Mouse (Mus musculus) hindbrain, embryonic 14.5 days (tissue): ENCODE measurements around the gene Xpnpep3. TPM values are rescaled to one million over a fixed set of nuclear protein-coding genes. Genes with fewer than 3 reads are reported as not detected.
"Not testable (repeated sequence)": the region's sequence is repeated elsewhere in the genome, so short reads cannot be mapped to it uniquely, and the experiment has no call there.

Source experiments
- ATAC-seq: fragments of 200-750 bp; cut with Nextera tagmentation; 2 replicates; pipeline ENCODE4 v1.8.0; 2017; ENCODE audit warnings: moderate number of reproducible peaks, mild to moderate bottlenecking, moderate TSS enrichment, moderate library complexity; ENCODE audit not compliant: low FRiP score
- DNase-seq: peaks from one replicate; pipeline ENCODE4 v3.0.0-alpha.2; 2015; ENCODE audit warnings: low spot score
- H3K27ac ChIP-seq: fragments of 300-500 bp; sonication (generic); 2 replicates; pipeline ENCODE4 v1.5.1; 2014; ENCODE audit warnings: mild to moderate bottlenecking, moderate library complexity
- H3K27me3 ChIP-seq: fragments of 300-500 bp; sonication (generic); 2 replicates; pipeline ENCODE4 v1.6.1; 2014; ENCODE audit warnings: mild to moderate bottlenecking, low read length, mixed read lengths; ENCODE audit not compliant: control insufficient read depth, insufficient read depth
- H3K36me3 ChIP-seq: fragments of 300-500 bp; sonication (generic); replicated peaks from 2 replicates; pipeline ENCODE4 v1.6.1; 2014; ENCODE audit not compliant: control insufficient read depth, insufficient read depth
- H3K4me1 ChIP-seq: fragments of 300-500 bp; sonication (generic); replicated peaks from 2 replicates; pipeline ENCODE4 v1.6.1; 2014; ENCODE audit warnings: antibody characterized with exemption, low read length, mixed read lengths; ENCODE audit not compliant: control insufficient read depth, insufficient read depth
- H3K4me2 ChIP-seq: fragments of 300-500 bp; sonication (generic); replicated peaks from 2 replicates; pipeline ENCODE4 v1.6.1; 2014; ENCODE audit warnings: mild to moderate bottlenecking, moderate library complexity
- H3K4me3 ChIP-seq: fragments of 300-500 bp; sonication (generic); replicated peaks from 2 replicates; pipeline ENCODE4 v1.5.1; 2014; ENCODE audit warnings: mild to moderate bottlenecking, low read length
- H3K9ac ChIP-seq: fragments of 300-500 bp; sonication (generic); 2 replicates; pipeline ENCODE4 v1.6.1; 2014
- H3K9me3 ChIP-seq: fragments of 300-500 bp; sonication (generic); 2 replicates; pipeline ENCODE4 v1.6.1; 2016; ENCODE audit warnings: low read length; ENCODE audit not compliant: control insufficient read depth
- WGBS: fragments of 180-500 bp; shearing (Covaris S2); extraction: QIAGEN DNeasy Blood & Tissue Kit; methylation state at CpG from one replicate; pipeline ENCODE4 v1.1.7; 2014; 5-methylcytosine and 5-hydroxymethylcytosine counted together
- polyA plus RNA-seq: library from polyadenylated mRNA; unstranded; fragments of >200 nt; fragmentation: Nextera tagmentation; extraction: Ambion mirVana; gene quantifications from 2 replicates; pipeline ENCODE4 v1.2.1, GENCODE M21; 2014

The Xpnpep3 gene
- polyA plus RNA-seq, 1 experiment from 2014 or later = 5.3 TPM

DNA sequence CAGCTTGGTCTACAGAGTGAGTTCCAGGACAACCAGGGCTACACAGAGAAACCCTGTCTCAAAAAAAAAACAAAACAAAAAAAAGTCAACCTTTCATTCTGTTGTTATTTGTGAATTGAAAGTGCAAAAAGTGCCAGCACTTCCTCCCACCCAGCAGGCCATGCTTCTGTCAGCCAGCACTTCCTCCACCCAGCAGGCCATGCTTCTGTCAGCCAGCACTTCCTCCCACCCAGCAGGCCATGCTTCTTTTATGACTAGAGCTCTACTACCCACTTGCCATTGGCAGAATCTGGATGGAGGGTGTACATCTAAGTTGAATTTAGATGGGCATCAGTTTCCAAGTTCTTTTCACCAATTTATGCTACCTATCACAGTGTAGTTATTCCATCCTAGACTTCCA is 6.9 kb upstream of the Xpnpep3 start:
- ATAC-seq = no peak
- Histone ChIP-seq H3K4me3 (no peak overlapping the region), H3K9ac (no peak overlapping the region), H3K4me2 (no peak overlapping the region), H3K27me3 (no peaks in the 10 kb centered on the region), H3K27ac (no peak overlapping the region), H3K9me3 (no peaks in the 10 kb centered on the region), H3K4me1 (peaks cover 6% of the 10 kb centered on the region; the same call in 1 of the 2 replicates), H3K36me3 (peaks cover 39% of the 10 kb centered on the region)
- DNase-seq = no peak

DNA sequence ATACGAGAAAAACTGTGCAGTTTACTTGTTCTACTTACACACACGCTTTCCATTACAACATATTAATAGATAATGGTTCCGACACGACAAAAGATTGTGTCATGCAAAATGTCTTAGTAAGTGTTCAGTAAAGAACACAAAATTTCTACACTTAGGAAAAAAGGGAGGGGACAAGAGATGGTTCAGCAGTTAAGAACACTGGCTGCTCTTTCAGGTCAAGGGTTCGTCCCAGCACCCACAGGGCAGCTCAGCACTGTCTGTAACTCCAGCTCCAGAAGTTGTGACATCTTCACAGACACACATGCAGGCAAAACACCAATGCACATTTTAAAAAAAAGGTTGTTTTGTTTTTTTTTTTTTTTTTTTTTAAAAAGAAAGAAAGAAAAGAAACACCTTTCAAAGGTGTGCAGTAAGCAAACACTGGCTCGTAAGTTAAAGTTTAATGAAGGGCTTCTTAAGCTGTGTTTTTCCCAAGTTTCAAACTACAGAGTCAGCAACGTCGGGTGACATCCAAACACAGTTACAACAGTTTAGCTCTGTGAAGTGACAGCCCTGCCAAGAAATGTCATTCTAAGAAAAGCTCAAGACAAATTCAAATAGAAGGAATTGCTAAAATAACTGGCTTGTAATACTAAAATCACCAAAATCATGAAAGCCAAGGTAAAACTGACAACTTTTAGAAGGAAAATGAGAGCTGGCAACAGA is 5.6 kb upstream of the Xpnpep3 start:
- Histone ChIP-seq H3K4me3 (no peak overlapping the region), H3K36me3 (peaks cover 26% of the 10 kb centered on the region), H3K27me3 (no peaks in the 10 kb centered on the region), H3K4me1 (peaks cover 13% of the 10 kb centered on the region), H3K9ac (no peak overlapping the region), H3K4me2 (no peak overlapping the region), H3K27ac (no peak overlapping the region), H3K9me3 (no peaks in the 10 kb centered on the region)
- no peak for ATAC-seq
- no peak for DNase-seq
- WGBS = 92% methylated on average over 8 of the region's 8 CpGs

DNA sequence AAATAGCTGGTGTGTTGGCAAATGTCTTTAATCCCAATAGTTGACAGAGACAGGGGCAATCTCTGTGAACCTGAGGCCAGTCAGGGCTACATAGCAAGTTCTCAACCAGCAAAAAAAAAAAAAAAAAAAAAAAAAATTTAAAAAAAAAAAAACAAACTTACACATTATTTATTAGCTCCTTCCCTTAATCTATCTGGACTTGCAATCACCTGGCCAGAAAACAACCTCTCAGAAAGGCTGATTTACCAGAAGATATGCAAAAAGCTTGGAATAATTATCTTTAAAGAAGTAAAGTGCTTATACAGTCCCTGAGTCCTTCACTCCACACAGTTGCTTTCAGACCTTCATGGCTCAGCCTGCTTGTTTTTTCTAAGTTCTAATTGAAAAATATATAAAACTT is 1.7 kb upstream of the Xpnpep3 start:
- Histone ChIP-seq H3K27ac (no peak overlapping the region), H3K36me3 (no peaks in the 10 kb centered on the region; the same call in 1 of the 2 replicates), H3K4me2 (peak overlapping the region; percentile 83), H3K4me1 (peaks cover 21% of the 10 kb centered on the region), H3K27me3 (no peaks in the 10 kb centered on the region), H3K4me3 (peak overlapping the region; percentile 73), H3K9ac (peak overlapping the region; percentile 96), H3K9me3 (no peaks in the 10 kb centered on the region)
- ATAC-seq (no peak), DNase-seq (no peak)

DNA sequence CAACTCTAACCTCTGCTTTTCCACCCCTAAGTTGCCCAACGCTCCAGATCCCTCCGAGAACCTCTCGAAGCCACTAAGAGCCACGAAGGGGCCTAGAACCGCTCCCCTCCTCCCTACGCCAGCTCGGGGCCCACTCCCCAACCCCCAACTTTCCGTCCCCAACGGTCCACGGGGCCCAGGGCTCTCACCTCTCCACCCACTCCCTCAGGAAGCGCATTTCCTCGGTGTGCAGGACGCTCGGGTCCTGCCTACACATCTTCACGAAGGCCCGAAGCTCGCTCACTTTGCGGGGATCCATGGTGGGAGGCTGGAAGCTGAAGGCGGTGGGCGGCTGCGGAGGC is 671 bp upstream of the Xpnpep3 start:
- WGBS = under 1% methylated on average over 21 of the region's 21 CpGs
- Histone ChIP-seq H3K27ac (peak overlapping the region; percentile 99), H3K36me3 (no peaks in the 10 kb centered on the region; the same call in 1 of the 2 replicates), H3K27me3 (no peaks in the 10 kb centered on the region), H3K9ac (peak overlapping the region; percentile 96), H3K9me3 (no peaks in the 10 kb centered on the region), H3K4me3 (peak overlapping the region; percentile 73), H3K4me2 (peak overlapping the region; percentile 83), H3K4me1 (peaks cover 21% of the 10 kb centered on the region)
- ATAC-seq = no peak; the same call in 1 of the 2 replicates
- DNase-seq = no peak

DNA sequence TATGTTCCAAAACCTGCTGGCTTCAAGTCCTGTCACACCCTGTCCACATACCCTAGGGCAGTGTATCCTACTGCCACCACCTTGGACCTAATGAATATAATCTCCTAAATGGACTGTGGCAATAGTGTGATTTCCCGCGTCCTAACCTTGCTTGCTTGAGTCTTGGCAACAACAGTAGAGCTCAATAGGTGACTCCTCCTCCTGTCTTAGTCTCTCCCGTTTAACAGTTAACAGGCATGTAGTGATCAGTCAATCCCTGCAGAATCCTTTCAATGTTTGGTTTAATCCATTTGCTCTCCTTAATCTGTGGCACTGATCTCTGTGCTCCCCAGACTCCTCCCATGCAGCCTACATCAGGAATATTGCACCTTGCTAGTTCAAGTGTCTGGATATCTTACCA is 5.1 kb downstream of the Xpnpep3 start:
- H3K9me3 ChIP-seq = no peaks in the 10 kb centered on the region
- no peaks in the 10 kb centered on the region for H3K27me3 ChIP-seq
- H3K4me3 ChIP-seq = no peak overlapping the region
- no peak for DNase-seq
- H3K4me1 ChIP-seq = peaks cover 8% of the 10 kb centered on the region
- H3K27ac ChIP-seq = no peak overlapping the region
- 87% methylated on average over 3 of the region's 3 CpGs for WGBS
- no peaks in the 10 kb centered on the region; the same call in 1 of the 2 replicates for H3K36me3 ChIP-seq
- no peak overlapping the region for H3K9ac ChIP-seq
- no peak overlapping the region for H3K4me2 ChIP-seq
- ATAC-seq = no peak

DNA sequence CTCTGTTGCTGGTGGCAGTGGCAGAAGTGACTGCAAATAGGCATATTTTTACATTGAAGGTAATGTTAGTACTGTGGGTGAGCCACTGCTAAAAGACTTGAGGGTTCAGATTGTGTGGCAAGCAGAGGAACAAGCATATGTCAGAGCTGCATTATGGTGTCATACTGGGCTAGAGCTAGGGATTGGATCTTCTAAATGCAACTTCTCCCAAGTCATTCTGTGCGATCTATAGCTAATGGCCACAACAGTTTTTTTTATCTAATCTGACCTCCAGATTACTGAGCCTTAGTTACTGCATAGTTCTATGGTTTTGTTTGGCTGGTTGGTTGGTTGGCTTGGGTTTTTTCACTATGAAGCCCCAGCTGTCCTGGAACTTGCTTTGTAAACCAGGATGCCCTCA is 8.3 kb downstream of the Xpnpep3 start, which contains the start of gene Dnajb7:
Dnajb7 (minus strand) TSS at position 101 of the 400 bp plus-strand sequence.
- Histone ChIP-seq H3K4me2 (no peak within 1 kb of the TSS), H3K36me3 (no peaks in the 10 kb centered on the region), H3K9ac (no peak within 1 kb of the TSS), H3K4me1 (no peaks in the 10 kb centered on the region), H3K9me3 (no peaks in the 10 kb centered on the region), H3K4me3 (no peak within 1 kb of the TSS), H3K27me3 (no peaks in the 10 kb centered on the region), H3K27ac (no peak within 1 kb of the TSS)
- WGBS = 96% methylated on average over 1 of the region's 1 CpGs
- ATAC-seq (no peak), DNase-seq (no peak)

DNA sequence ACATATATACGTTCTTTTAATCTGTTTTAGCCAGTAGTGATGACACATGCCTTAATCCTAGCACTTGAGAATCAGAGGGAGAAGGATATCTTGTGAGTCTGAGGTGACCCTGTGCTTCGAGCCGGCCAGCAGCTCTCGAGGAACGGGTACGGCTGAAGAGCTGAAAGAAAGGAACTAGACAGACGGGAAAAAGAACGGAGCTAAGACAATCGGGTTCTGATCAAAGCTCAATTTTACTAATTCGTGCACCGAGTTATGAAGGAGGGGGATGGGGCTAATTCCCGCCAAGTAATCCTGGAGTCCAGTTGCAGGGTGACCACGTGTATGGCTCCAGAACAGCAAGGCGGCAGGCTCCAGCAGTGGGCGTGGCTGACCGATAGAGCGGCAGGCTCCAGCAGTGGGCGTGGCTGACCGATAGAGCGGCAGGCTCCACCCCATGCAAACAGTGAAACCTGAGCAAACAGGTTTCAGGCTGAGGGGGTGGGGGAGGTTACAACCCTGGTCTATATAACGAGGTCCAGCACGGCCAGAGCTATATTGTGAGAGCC is 16.9 kb downstream of the Xpnpep3 start:
- Histone ChIP-seq H3K9ac (peak overlapping the region; percentile 12; the same call in 1 of the 2 replicates), H3K4me2 (peak overlapping the region; percentile 34; the same call in 1 of the 2 replicates)
- DNase-seq, H3K27me3 ChIP-seq, H3K27ac ChIP-seq, H3K9me3 ChIP-seq, H3K4me3 ChIP-seq, H3K4me1 ChIP-seq, ATAC-seq, H3K36me3 ChIP-seq: not testable (repeated sequence)
- WGBS = 12% methylated on average over 22 of the region's 22 CpGs

DNA sequence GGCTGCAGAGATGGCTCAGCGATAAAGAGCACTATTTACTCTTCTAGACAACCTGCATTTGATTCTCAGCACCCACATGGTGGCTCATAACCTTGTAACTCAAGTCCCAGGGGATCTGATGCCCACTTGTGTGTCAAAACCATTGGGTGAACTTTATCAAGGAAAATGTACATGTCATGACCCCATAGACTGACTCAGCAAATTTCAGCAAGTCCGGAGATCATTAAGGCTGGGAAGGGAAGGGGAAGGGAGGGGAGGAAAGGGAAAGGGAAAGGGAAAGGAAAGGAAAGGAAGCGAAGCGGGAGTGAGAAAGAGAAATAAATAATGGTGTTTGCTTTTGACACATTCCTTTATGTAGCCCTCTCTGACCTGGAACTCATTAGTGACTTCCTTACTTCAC is 18.1 kb downstream of the Xpnpep3 start:
- no peak overlapping the region for H3K4me2 ChIP-seq
- 0 out of 2 replicates have a peak, but pooled peaks cover 3% of the 10 kb centered on the region for H3K36me3 ChIP-seq
- no peak overlapping the region for H3K9ac ChIP-seq
- no peaks in the 10 kb centered on the region for H3K27me3 ChIP-seq
- no peak overlapping the region for H3K27ac ChIP-seq
- no peak overlapping the region for H3K4me3 ChIP-seq
- DNase-seq (no peak), ATAC-seq (no peak)
- H3K9me3 ChIP-seq = no peaks in the 10 kb centered on the region
- H3K4me1 ChIP-seq = no peaks in the 10 kb centered on the region
- WGBS = 98% methylated on average over 4 of the region's 4 CpGs

DNA sequence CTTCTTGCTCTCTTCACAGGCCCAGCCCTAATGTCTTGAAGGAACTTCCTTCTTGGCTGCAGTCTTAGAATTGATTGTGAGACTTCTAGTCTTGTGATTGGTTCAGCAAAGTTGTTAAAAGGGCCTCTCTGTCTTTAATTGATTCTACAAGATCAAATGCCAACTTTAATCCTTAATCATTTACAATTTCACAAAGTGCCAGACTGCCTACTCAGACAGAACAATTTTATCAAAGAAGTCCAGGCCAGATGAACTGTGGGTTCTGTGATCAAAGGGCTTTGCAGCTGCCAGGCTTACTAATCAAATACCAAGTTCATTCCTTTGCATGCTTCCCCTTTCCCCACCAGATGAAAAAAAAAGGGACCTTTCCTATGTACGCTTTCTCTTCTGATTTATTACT is 21.5 kb downstream of the Xpnpep3 start:
- Histone ChIP-seq H3K9ac (no peak overlapping the region), H3K27ac (no peak overlapping the region), H3K36me3 (0 out of 2 replicates have a peak, but pooled peaks cover 3% of the 10 kb centered on the region), H3K4me1 (no peaks in the 10 kb centered on the region), H3K9me3 (no peaks in the 10 kb centered on the region), H3K27me3 (no peaks in the 10 kb centered on the region), H3K4me3 (no peak overlapping the region), H3K4me2 (no peak overlapping the region)
- WGBS = 88% methylated on average over 1 of the region's 1 CpGs
- no peak for DNase-seq
- no peak for ATAC-seq
